Mouse (Mus musculus) hindbrain, embryonic 12.5 days (tissue): Measurements from ENCODE around the gene Tenm2. TPM values are rescaled to one million over a fixed set of nuclear protein-coding genes. Genes with fewer than 3 reads are reported as not detected.

ENCODE experiments used
- ATAC-seq: fragments of 200-750 bp; cut with Nextera tagmentation; 2 replicates; pipeline ENCODE4 v1.8.0; 2017; ENCODE audit warnings: moderate TSS enrichment; ENCODE audit not compliant: low FRiP score
- H3K27ac ChIP-seq: fragments of 300-500 bp; sonication (generic); 2 replicates; pipeline ENCODE4 v1.5.1; 2016; ENCODE audit warnings: mild to moderate bottlenecking
- H3K27me3 ChIP-seq: fragments of 300-500 bp; sonication (generic); 2 replicates; pipeline ENCODE4 v1.6.1; 2016; ENCODE audit warnings: mild to moderate bottlenecking
- H3K36me3 ChIP-seq: fragments of 300-500 bp; sonication (generic); 2 replicates; pipeline ENCODE4 v1.6.1; 2016; ENCODE audit warnings: mild to moderate bottlenecking
- H3K4me1 ChIP-seq: fragments of 300-500 bp; sonication (generic); 2 replicates; pipeline ENCODE4 v1.6.1; 2016
- H3K4me2 ChIP-seq: fragments of 300-500 bp; sonication (generic); replicated peaks from 2 replicates; pipeline ENCODE4 v1.6.1; 2016; ENCODE audit warnings: mild to moderate bottlenecking
- H3K4me3 ChIP-seq: fragments of 300-500 bp; sonication (generic); 2 replicates; pipeline ENCODE4 v1.5.1; 2016; ENCODE audit warnings: mild to moderate bottlenecking
- H3K9ac ChIP-seq: fragments of 300-500 bp; sonication (generic); 2 replicates; pipeline ENCODE4 v1.6.1; 2016; ENCODE audit warnings: mild to moderate bottlenecking, moderate library complexity
- H3K9me3 ChIP-seq: fragments of 300-500 bp; sonication (generic); replicated peaks from 2 replicates; pipeline ENCODE4 v1.6.1; 2016; ENCODE audit warnings: mild to moderate bottlenecking
- WGBS: fragments of 180-500 bp; shearing (Covaris S2); methylation state at CpG from one replicate; pipeline ENCODE4 v1.1.7; 2016; 5-methylcytosine and 5-hydroxymethylcytosine counted together
- polyA plus RNA-seq: library from polyadenylated mRNA; unstranded; fragments of >200 nt; fragmentation: Nextera tagmentation; extraction: Ambion mirVana; gene quantifications from 2 replicates; pipeline ENCODE4 v1.2.1, GENCODE M21; 2016

The Tenm2 gene
- polyA plus RNA-seq, 1 experiment from 2014 or later, result 16.6 TPM

DNA sequence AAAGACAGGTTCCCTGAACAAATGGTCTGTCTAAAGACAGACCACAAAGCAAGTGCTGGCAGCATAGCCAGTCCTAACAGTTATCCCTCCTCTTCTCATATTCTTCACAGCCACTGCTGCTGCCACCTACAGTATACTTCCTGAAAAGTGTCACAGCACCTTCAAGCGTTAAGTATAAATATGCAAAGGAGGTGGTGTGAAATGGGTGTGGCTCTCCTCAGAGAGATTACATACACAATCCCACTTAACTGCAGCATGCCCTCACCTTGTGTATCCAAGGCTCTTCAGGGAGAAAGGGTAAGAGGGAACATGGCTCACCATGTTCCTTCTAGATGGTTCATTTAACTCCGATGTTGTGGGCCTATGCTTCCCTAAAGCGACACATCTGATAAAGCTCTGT is 1215.8 kb downstream of the Tenm2 start:
- H3K4me1 ChIP-seq, result no peaks in the 10 kb centered on the region
- H3K9ac ChIP-seq, result no peak overlapping the region
- H3K9me3 ChIP-seq, result peaks cover 3% of the 10 kb centered on the region; the same call in 1 of the 2 replicates
- 69% methylated on average over 3 of the region's 3 CpGs for WGBS
- ATAC-seq, result no peak
- no peak overlapping the region for H3K4me2 ChIP-seq
- H3K36me3 ChIP-seq, result peaks cover 20% of the 10 kb centered on the region
- no peaks in the 10 kb centered on the region for H3K27me3 ChIP-seq
- no peak overlapping the region for H3K27ac ChIP-seq
- no peak overlapping the region for H3K4me3 ChIP-seq

DNA sequence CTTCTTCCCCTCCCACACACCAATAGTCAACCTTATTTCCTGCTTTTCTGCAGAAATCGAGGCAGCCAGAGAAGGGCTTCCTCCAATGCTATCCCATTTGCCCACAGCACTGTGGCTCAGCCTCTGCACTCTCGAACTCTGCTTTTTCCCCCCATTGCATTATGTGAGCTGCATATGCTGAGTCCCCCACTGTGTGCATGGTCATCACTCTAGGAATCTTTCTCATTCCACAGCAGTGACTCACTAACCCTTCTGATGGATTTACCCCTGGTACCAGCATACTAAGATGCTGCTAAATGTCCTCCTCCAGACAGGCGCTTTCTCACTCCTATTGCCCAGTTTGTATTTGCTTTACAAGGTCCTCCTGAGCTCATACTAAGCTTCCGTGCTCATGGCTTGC is 1222.6 kb downstream of the Tenm2 start:
- no peak overlapping the region for H3K4me3 ChIP-seq
- ATAC-seq, result no peak

DNA sequence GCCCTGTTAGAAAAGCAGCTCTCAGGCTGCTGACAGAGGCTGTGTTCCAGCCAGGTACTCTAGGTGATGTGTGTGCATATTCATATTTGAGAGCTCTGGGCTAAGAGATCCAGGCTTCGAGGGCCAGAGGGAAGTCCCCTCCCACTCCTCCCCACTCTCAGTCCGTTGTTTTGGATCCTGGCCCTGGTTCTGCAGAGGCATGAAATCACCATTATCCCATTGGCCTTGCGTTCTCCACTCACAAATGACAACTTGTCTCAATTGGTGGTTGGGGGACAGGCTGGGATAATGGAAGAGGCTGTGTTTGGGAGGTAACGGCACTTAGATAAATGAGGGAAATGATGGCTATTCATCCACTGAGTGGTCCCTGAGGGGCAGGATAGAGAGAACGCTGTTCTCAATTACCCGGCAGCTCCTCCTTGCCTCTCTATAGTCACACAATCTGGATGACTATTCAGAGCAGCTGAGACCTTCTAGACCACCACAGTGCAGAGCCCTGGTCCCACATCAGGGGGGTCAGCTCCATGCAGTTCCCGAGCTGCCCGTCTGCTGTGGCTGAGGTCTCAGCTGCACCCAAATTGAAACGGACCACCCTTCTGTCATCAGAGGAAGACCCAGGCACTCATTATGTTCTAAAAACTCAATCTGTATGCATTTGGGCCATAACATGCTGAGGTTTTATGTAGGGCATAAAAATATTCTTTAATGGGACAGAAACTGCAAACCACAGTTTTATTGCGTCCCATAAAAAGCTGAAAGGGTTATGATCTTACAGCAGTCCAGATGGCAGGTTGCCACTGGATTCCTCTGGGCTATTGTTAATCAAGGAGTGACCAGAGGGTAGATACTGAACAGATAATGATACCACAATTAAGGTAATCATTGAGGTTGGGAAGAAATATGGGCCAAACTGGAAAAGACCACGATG is 1226.2 kb downstream of the Tenm2 start:
- WGBS, result 43% methylated on average over 11 of the region's 11 CpGs
- ATAC-seq, result peak; percentile 90

More for the DNA sequence above, 1222.6 kb downstream of the Tenm2 start:
- Histone ChIP-seq H3K9me3 (no peaks in the 10 kb centered on the region), H3K27me3 (no peaks in the 10 kb centered on the region), H3K27ac (no peak overlapping the region), H3K9ac (no peak overlapping the region), H3K4me2 (no peak overlapping the region), H3K36me3 (peaks cover 5% of the 10 kb centered on the region), H3K4me1 (peaks cover 9% of the 10 kb centered on the region)
- WGBS, result 85% methylated on average over 4 of the region's 4 CpGs

DNA sequence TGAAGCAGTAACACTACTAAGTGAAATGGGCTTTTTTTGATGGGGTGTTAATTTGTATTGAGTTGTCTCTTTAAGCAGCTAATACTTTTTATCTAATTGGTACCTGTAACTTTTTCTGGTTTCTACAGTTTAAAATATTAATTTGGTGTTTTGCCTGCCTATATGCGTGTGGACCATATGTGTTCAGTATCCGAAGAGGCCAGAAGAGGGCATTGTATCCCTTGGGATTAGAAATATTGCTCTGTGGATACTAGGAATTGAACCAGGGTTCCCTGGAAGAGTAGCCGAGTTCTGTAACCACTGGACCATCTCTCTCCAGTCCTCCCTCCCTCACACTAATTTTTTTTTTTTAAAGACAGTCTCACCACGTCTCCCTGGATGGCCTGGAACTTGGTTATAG is 1232.9 kb downstream of the Tenm2 start:
- Histone ChIP-seq H3K4me2 (no peak overlapping the region), H3K36me3 (peaks cover 2% of the 10 kb centered on the region), H3K9me3 (no peaks in the 10 kb centered on the region), H3K27me3 (no peaks in the 10 kb centered on the region), H3K9ac (no peak overlapping the region), H3K4me3 (no peak overlapping the region), H3K4me1 (peaks cover 30% of the 10 kb centered on the region), H3K27ac (no peak overlapping the region)
- WGBS, result 51% methylated on average over 4 of the region's 4 CpGs
- ATAC-seq, result no peak

More for the DNA sequence above, 1226.2 kb downstream of the Tenm2 start:
- Histone ChIP-seq H3K27me3 (no peaks in the 10 kb centered on the region), H3K4me1 (peaks cover 9% of the 10 kb centered on the region), H3K36me3 (peaks cover 10% of the 10 kb centered on the region), H3K4me3 (no peak overlapping the region), H3K9ac (no peak overlapping the region), H3K9me3 (no peaks in the 10 kb centered on the region), H3K4me2 (no peak overlapping the region), H3K27ac (peak overlapping the region; percentile 57)

DNA sequence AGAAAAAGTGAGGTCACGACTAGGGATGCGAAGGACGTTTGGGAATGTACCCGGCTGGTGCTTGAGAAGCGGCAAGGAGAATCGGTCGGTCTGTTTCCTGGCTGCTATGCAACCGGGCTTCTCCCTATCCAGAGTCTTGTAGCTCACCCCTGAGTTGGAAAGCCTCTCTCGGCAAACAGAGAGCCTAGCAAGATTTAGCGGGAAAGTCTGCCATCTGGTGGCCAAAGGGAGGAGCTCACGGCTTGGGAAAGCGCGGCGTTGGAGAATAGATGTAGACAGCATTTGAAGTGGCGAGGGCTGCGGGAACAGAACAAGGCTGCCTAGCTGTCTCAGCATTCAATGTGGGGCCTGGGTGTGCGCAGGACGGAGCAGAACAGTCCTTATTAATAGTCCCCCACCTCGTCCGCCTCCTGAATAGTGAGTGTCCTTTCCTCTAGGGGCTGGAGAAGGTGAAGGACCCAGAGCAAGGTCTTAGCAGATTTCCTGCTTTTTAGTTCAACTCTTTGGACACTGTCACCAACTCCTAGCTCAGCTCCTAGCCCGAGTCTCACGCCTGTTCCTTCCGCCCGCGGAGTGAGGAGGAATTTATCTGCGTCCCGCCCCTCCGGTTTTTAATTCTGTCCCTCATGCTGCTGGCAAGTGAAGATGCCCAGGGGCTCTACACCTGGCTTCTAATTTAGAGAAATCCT is 1234.3 kb downstream of the Tenm2 start:
- Histone ChIP-seq H3K27me3 (no peaks in the 10 kb centered on the region), H3K4me1 (peaks cover 30% of the 10 kb centered on the region), H3K9ac (no peak overlapping the region), H3K9me3 (no peaks in the 10 kb centered on the region), H3K4me2 (peak overlapping the region; percentile 50), H3K27ac (no peak overlapping the region), H3K4me3 (no peak overlapping the region), H3K36me3 (no peaks in the 10 kb centered on the region)
- WGBS, result 7% methylated on average over 28 of the region's 28 CpGs
- ATAC-seq, result peak; percentile 79

DNA sequence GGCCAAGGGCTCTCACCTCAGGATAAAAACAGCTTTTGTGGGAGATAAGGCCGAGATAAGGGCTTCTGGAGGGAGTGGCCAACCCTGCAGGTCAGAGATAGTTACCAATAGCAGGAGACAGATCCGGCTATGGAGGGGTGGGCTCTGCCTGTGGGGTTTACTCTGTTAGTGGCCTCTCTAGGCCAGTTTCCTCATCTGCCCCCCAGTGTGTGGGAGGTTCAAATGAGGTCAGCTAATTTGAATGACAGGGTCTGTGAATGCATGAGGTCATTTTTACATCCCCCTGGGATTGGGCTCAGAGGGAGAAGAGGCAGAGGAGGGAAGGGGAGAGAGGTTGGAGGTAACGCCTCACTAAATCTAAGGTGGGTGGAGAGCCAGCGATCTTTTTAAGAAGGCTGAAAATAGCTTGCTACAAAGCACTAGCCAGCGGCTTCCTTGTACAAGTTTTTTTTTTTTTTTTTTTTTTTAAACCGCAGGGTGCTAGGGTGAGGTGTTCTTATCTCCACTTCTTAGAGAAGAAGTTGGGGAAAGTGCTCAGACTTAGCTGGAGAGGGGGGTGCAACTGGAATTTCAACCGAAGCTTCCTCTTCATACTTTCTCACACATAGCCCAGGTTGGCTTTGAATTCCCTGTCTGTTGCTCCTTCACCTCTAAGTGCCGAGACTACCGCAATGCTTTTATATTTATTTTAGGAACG is 1235.0 kb downstream of the Tenm2 start:
- Histone ChIP-seq H3K9ac (no peak overlapping the region), H3K27me3 (no peaks in the 10 kb centered on the region), H3K36me3 (no peaks in the 10 kb centered on the region), H3K27ac (no peak overlapping the region), H3K4me2 (peak overlapping the region; percentile 50), H3K4me3 (no peak overlapping the region), H3K9me3 (no peaks in the 10 kb centered on the region), H3K4me1 (peaks cover 30% of the 10 kb centered on the region)
- ATAC-seq, result peak; percentile 20
- 5% methylated on average over 10 of the region's 10 CpGs for WGBS

DNA sequence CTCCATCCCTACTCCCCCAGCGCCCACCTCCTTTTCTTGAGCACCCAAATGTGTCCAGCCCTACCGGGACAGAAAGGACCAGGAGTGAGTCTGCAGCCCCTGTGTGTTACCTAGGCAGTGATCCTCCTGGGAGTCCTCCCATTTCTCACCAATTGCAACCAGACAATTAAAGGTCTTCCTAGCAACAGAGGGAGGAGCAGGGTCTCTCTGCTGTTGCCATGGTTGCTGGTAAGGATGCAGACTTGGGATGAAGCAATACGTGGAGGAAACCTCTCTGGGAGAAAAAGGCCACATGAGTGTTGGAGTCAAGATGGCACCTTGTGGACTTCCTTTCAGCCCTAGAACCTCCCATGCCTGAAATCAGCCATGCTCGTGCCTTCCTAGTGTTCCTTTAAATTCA is 1235.7 kb downstream of the Tenm2 start:
- 14% methylated on average over 4 of the region's 4 CpGs for WGBS
- H3K9me3 ChIP-seq, result no peaks in the 10 kb centered on the region
- H3K4me1 ChIP-seq, result peaks cover 30% of the 10 kb centered on the region
- peak overlapping the region; percentile 18; the same call in 1 of the 2 replicates for H3K9ac ChIP-seq
- H3K27ac ChIP-seq, result no peak overlapping the region; the same call in 1 of the 2 replicates
- H3K36me3 ChIP-seq, result no peaks in the 10 kb centered on the region
- H3K27me3 ChIP-seq, result no peaks in the 10 kb centered on the region
- ATAC-seq, result peak; percentile 30; the same call in 1 of the 2 replicates
- H3K4me2 ChIP-seq, result 0 out of 2 replicates have a peak overlapping the region, but pooled peaks have one; percentile 13
- H3K4me3 ChIP-seq, result no peak overlapping the region

DNA sequence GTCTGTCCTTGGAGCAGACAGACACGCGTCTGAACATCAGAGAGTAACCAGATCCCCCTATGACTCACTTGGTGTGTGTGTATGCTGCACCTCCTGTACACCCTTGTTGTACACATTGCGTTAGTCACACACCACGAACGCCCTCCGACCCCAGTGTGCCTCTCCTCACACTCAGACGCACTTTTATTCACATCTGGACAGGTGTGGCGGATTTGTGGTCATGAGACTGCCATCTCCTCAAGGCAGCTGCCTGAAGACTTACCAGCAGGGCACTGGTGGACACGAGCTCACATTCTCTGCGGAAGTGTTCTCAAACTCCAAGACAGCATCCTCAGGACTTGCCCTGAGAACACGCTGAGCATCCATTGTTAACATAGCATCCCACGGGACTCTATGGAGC is 1237.7 kb downstream of the Tenm2 start:
- Histone ChIP-seq H3K4me3 (no peak overlapping the region), H3K9ac (no peak overlapping the region), H3K9me3 (no peaks in the 10 kb centered on the region), H3K36me3 (no peaks in the 10 kb centered on the region), H3K27ac (no peak overlapping the region), H3K4me2 (no peak overlapping the region), H3K4me1 (peaks cover 30% of the 10 kb centered on the region), H3K27me3 (no peaks in the 10 kb centered on the region)
- WGBS, result 82% methylated on average over 12 of the region's 12 CpGs
- ATAC-seq, result no peak

DNA sequence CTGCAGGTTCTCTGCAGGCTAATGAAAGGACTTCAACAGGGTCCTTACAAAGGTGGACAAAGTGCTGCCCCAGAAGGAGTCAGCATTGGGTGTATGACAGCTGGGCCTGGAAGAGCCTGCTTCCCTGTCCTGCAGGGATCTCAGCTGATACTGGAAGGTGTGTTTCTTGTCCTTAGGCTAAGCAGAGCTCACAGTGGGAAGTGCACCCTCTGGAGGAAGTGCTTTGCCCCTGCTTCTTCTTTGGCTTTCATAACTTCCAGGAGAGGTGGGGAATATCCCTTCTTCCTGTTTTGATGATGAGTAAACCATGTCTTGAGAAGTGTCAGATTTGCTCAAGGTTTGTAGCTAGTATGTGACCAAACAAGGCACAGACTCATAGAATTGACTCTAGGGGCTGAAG is 1240.5 kb downstream of the Tenm2 start:
- no peaks in the 10 kb centered on the region for H3K27me3 ChIP-seq
- no peaks in the 10 kb centered on the region for H3K36me3 ChIP-seq
- no peak overlapping the region for H3K9ac ChIP-seq
- peaks cover 13% of the 10 kb centered on the region for H3K4me1 ChIP-seq
- no peak overlapping the region for H3K4me3 ChIP-seq
- ATAC-seq, result no peak
- no peaks in the 10 kb centered on the region for H3K9me3 ChIP-seq
- no peak overlapping the region for H3K27ac ChIP-seq
- H3K4me2 ChIP-seq, result no peak overlapping the region

DNA sequence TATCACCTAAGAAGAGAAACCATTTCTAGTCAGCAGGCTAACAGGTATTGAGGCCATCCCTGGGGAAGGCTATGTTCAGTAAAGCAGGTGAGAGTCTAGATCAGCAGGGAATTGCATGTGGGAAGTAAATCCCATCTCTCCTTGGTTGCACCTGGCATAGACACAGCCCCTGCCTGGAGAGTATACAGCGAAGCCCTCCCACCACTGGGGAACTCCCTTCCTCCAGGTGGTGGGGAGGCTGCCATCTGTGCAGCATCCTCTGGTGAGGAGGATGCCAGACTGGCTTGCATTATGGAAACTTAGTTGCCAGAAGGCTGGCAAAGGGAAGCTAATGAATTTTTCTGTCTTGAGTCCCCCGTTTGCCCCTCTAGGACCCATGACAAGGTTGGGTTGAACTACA is 1243.9 kb downstream of the Tenm2 start:
- no peaks in the 10 kb centered on the region for H3K9me3 ChIP-seq
- no peak overlapping the region for H3K9ac ChIP-seq
- no peak overlapping the region for H3K27ac ChIP-seq
- no peak overlapping the region for H3K4me3 ChIP-seq
- no peaks in the 10 kb centered on the region for H3K4me1 ChIP-seq
- no peak overlapping the region for H3K4me2 ChIP-seq
- 92% methylated on average over 2 of the region's 2 CpGs for WGBS
- ATAC-seq, result no peak
- no peaks in the 10 kb centered on the region; the same call in 1 of the 2 replicates for H3K27me3 ChIP-seq
- H3K36me3 ChIP-seq, result no peaks in the 10 kb centered on the region

DNA sequence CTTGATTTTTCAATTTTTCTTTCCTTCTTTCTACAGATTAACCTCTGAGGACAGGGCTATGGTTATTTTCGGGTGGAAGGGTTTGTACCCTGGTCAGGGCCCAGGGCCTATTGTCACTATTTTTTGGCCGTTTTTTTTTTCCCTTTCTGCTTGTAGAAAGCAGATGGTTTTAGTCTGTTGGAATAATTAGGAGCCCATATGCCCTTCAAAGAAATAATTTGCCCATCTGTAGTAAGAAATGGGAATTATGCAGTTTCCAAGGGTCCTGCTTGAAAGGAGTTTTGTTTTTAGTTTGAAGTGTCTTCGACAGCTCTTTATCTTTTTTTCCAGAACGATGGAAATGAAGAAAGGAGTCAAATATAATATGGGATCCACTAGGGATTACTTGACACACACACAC is 1245.8 kb downstream of the Tenm2 start:
- Histone ChIP-seq H3K27ac (no peak overlapping the region), H3K36me3 (no peaks in the 10 kb centered on the region), H3K4me2 (no peak overlapping the region), H3K4me1 (peaks cover 5% of the 10 kb centered on the region; the same call in 1 of the 2 replicates), H3K9me3 (no peaks in the 10 kb centered on the region), H3K4me3 (no peak overlapping the region), H3K9ac (no peak overlapping the region), H3K27me3 (peaks cover 1% of the 10 kb centered on the region; the same call in 1 of the 2 replicates)
- ATAC-seq, result no peak
- WGBS, result 63% methylated on average over 4 of the region's 4 CpGs
